Mouse (Mus musculus): ENCODE measurements at regions not wholly inside any gene's neighbourhood (a gene's known extent, or its start where the extent isn't known, plus 50 kb on each side); places are given as distances from the start of the nearest gene placed in this dataset.
A peak's percentile ranks its signal among the peaks of the same experiment; 100 is the strongest.

GRCm38 (mm10) chr13:40509290-40509689 is 148.0 kb upstream of the Ofcc1 start:
- no peak for DNase-seq (ENCODE audit: low read depth)

- DNase-seq (ENCODE audit: low read depth): no peak
Measured at GRCm38 (mm10) chr13:40480830-40481229, 119.6 kb upstream of the Ofcc1 start.

GRCm38 (mm10) chr13:40472683-40473082 is 111.4 kb upstream of the Ofcc1 start:
- no peak for DNase-seq (ENCODE audit: low read depth)

- peak; percentile 95 for DNase-seq (ENCODE audit: low read depth)
Measured at GRCm38 (mm10) chr13:40469162-40469561, 107.9 kb upstream of the Ofcc1 start.

GRCm38 (mm10) chr13:40453360-40453759 is 92.1 kb upstream of the Ofcc1 start:
- DNase-seq (ENCODE audit: low read depth): peak; percentile 99

- no peak for DNase-seq (ENCODE audit: low read depth)
Measured at GRCm38 (mm10) chr13:40429831-40430230, 68.6 kb upstream of the Ofcc1 start.

- DNase-seq (ENCODE audit: low read depth): no peak
Measured at GRCm38 (mm10) chr13:40423051-40423450, 61.8 kb upstream of the Ofcc1 start.

GRCm38 (mm10) chr13:40417856-40418255 is 56.6 kb upstream of the Ofcc1 start:
- no peak for DNase-seq (ENCODE audit: low read depth)

- no peak for DNase-seq (ENCODE audit: low read depth)
Measured at GRCm38 (mm10) chr13:40413074-40413473, 51.8 kb upstream of the Ofcc1 start.
